Mouse (Mus musculus) heart, adult 2 months (tissue): Measurements from ENCODE around the gene Cxcl9.

Experiments
- CTCF ChIP-seq: fragments of 200-600 bp; IDR thresholded peaks from 2 replicates; pipeline ENCODE4 v1.8.1; 2022; ENCODE audit warnings: antibody characterized with exemption, mild to moderate bottlenecking, moderate library complexity
- POLR2A ChIP-seq: fragments of 200-500 bp; IDR thresholded peaks from 2 replicates; pipeline ENCODE4 v1.6.1; 2011; ENCODE audit warnings: mild to moderate bottlenecking, low read depth, low read length, control low read depth; ENCODE audit not compliant: insufficient read depth

DNA sequence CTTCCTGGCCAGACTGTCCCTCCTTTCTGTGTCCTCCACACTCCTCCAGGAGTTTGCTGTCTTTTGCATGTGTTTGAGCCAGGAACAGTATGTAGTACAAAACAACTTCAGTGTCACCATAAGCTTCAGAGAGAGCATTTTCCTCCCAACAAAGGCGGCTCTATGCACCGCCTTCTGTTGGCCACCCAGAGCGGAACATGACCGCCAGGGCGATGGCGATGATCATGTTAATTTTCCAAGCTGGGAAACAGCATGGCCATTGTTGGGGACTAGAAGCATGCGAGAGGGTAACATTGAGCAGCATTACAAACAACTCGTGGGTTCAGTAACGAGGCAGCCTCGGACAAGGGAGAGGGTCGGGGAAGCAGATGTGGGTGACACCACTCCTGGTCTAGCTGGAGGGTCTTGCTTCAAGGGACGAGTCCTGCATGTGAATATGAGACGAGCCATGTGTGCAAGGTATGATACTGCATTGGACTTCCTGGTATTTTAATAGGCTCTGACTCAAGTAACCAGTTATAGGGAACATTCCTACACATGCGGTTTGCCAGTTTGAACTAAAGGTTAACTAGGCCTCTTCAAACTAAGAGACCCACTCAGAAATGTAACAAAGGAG is 43.6 kb upstream of the Cxcl9 start:
- TF ChIP-seq POLR2A (no peak), CTCF (no peak)
